Mouse (Mus musculus): Measurements from ENCODE around the gene Dlg4. TPM values are rescaled to one million over a fixed set of nuclear protein-coding genes. Genes with fewer than 3 reads are reported as not detected.
"Not testable (repeated sequence)": the region's sequence is repeated elsewhere in the genome, so short reads cannot be mapped to it uniquely, and the experiment has no call there.

Dlg4 gene
- polyA plus RNA-seq, 1 experiment from 2014 or later = 48.1 TPM

DNA sequence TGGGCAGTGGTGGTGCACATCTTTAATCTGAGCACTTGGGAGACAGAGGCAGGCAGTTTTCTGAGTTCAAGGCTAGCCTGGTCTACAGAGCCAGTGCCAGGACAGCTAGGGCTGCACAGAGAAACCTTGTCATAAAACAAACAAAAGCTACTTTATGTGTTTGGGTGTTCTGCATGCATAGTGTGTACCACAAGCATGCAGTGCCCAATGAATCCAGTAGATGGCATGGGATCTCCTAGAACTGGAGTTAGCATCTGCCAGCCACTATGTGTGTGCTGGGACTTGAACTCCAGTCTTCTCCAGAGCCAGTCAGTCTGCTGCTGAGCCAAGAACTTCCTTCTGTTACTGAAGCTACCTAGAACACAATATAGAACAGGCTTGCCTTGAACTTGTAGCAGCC lies 14.9 kb upstream of the Dlg4 start:
- POLR2A ChIA-PET = no interaction called here

DNA sequence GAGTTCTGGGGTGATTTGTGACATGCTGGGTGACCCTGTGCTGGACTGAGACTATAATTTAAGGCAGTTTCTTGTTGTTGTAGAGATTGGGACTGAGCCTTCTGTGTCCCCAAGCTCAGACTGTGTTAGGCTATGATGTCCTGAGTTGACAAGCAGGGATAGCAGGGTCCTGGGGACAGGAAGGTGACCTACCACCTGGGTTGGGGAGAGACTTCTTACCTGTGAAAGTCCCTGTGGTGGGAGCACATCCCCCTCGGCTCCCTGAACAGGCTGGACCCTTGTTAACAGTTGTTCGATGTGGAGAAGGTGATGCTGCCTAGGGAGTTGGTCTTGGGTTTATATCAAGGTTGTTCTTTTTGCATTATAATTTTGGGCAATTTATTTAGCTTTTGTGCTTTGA lies 14.3 kb upstream of the Dlg4 start:
- in situ Hi-C loops (cut with MboI; ENCODE audit: low pct_unique_long_range_greater_than_20kb) = no loop called here
- no peaks in the 10 kb centered on the region for H3K27me3 ChIP-seq
- ChIA-PET POLR2A (interaction anchor here (1.6 kb wide), 1 partner anchor 12 kb away, joined by 6 read pairs; no protein-coding TSS in a partner anchor), CTCF (interaction anchor here (1.2 to 1.4 kb wide), 2 partner anchors 12 to 14 kb away, joined by 6 to 7 read pairs; partner anchors contain the start of genes Acadvl and Dlg4)
- DNase-seq (ENCODE audit: low read depth, low spot score) (no peak), ATAC-seq (no peak)
- no peak for TF ChIP-seq CTCF (IDR thresholded peaks at IDR 0.05)

More for the DNA sequence above, 14.9 kb upstream of the Dlg4 start:
- no peak for TF ChIP-seq CTCF (IDR thresholded peaks at IDR 0.05)
- CTCF ChIA-PET = interaction anchor here (0.6 to 1.4 kb wide), 5 partner anchors 13 to 78 kb away, joined by 3 to 7 read pairs (median 4); partner anchors contain the start of genes Acadvl and Dlg4
- in situ Hi-C loops (cut with MboI; ENCODE audit: low pct_unique_long_range_greater_than_20kb) = no loop called here
- no peaks in the 10 kb centered on the region for H3K27me3 ChIP-seq
- no peak for ATAC-seq
- DNase-seq (ENCODE audit: low read depth, low spot score) = no peak

DNA sequence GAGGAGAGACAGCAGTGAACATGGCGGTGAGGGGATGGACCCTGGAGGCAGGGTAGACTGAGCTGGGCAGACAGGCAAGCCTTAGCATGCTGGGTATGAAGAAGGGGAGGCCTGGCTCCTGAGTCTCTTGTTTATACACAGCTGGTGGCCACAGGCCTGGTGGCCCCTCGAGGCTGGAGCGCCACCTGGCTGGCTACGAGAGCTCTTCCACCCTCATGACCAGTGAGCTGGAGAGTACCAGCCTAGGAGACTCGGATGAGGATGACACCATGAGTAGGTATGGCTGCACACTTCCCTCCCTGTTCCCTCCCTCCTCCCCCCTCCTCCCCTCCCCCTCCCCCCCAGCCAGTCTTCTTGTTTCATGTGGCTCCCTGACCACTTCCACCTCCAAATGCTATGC lies 11.2 kb upstream of the Dlg4 start:
- in situ Hi-C loops (cut with MboI; ENCODE audit: low pct_unique_long_range_greater_than_20kb) = no loop called here
- POLR2A ChIA-PET = interaction anchor here (1.2 kb wide), 1 partner anchor 9 kb away, joined by 3 read pairs; no protein-coding TSS in a partner anchor
- no peak for TF ChIP-seq CTCF (IDR thresholded peaks at IDR 0.05)
- CTCF ChIA-PET = interaction anchor here (1.1 to 2.8 kb wide), 2 partner anchors 9 to 11 kb away, joined by 3 to 14 read pairs; partner anchors contain the start of genes Acadvl and Dlg4
- DNase-seq (ENCODE audit: low read depth, low spot score) (no peak), ATAC-seq (no peak)
- no peaks in the 10 kb centered on the region for H3K27me3 ChIP-seq

DNA sequence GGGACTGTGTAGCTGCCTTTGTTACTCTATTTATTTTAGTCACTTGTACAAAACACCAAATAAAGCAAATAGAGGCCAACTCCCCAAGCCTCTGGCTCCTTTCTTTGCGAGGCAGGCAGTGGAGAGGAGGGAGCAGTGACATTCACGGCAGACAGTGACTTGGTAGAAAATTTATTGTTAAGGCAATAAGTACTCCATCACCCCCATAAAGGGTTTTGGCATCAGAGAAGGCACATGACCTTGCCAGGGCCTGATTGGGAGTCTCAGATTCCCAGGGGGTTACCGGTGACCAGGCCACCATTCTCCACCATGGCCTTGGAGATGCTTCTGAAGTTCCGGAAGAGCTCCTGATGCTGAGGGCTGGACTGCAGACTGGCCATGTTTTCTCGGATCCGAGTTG lies 6.7 kb upstream of the Dlg4 start:
- ChIA-PET POLR2A (no interaction called here), CTCF (interaction anchor here (1.0 to 2.6 kb wide), 2 partner anchors 11 to 14 kb away, joined by 4 to 8 read pairs; no protein-coding TSS in a partner anchor)
- H3K27me3 ChIP-seq = no peaks in the 10 kb centered on the region
- in situ Hi-C loops (cut with MboI; ENCODE audit: low pct_unique_long_range_greater_than_20kb) = no loop called here
- no peak for DNase-seq (ENCODE audit: low read depth, low spot score)
- ATAC-seq = no peak
- no peak for TF ChIP-seq CTCF (IDR thresholded peaks at IDR 0.05)

DNA sequence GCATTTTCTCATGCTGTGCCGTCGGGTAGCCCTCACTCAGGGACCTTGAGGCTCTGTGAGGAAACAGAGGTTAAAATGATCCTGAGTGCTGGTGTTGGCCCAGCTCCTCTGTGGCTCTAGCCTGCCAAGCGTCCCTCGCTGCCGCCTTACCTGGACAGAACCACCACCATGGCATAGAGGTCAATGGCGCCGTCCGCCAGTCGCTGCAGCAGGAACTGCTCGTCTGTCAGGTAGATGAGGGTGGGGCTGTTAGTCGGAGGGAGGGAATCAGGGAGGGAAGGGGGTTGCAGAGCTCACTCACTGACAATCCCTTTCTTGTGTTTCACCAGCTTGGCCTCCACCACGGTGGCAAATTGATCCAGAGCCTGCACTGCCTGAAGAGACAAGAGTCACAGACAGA lies 6.2 kb upstream of the Dlg4 start:
- in situ Hi-C loops (cut with MboI; ENCODE audit: low pct_unique_long_range_greater_than_20kb) = no loop called here
- ChIA-PET POLR2A (no interaction called here), CTCF (interaction anchor here (2.6 kb wide), 1 partner anchor 10 kb away, joined by 8 read pairs; no protein-coding TSS in a partner anchor)

DNA sequence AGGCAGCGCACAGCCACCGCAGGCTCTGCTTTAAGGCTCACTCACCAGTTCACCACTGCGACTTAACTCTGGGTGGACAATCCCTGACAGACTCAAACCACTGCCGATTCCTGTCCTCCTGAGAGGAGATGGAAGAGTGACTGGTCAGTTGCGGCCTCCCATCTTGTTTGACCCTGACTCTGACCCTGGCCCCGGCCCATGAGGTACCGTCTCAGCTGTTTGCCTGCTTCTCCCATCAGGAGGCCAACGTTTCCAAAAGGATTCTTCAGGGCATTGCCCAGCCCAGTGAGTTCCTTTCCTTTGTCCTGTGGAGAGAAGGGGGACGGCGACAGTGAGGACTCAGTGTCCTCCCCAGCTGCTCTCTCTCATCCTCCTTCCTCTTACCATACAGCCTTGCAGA lies 5.8 kb upstream of the Dlg4 start:
- ChIA-PET POLR2A (no interaction called here), CTCF (interaction anchor here (2.6 kb wide), 1 partner anchor 10 kb away, joined by 8 read pairs; no protein-coding TSS in a partner anchor)
- ATAC-seq = no peak
- DNase-seq (ENCODE audit: low read depth, low spot score) = no peak
- in situ Hi-C loops (cut with MboI; ENCODE audit: low pct_unique_long_range_greater_than_20kb) = no loop called here
- TF ChIP-seq CTCF (IDR thresholded peaks at IDR 0.05) = no peak
- no peaks in the 10 kb centered on the region for H3K27me3 ChIP-seq

More for the DNA sequence above, 6.2 kb upstream of the Dlg4 start:
- no peak for ATAC-seq
- no peak for DNase-seq (ENCODE audit: low read depth, low spot score)
- TF ChIP-seq CTCF (IDR thresholded peaks at IDR 0.05) = no peak
- H3K27me3 ChIP-seq = no peaks in the 10 kb centered on the region

DNA sequence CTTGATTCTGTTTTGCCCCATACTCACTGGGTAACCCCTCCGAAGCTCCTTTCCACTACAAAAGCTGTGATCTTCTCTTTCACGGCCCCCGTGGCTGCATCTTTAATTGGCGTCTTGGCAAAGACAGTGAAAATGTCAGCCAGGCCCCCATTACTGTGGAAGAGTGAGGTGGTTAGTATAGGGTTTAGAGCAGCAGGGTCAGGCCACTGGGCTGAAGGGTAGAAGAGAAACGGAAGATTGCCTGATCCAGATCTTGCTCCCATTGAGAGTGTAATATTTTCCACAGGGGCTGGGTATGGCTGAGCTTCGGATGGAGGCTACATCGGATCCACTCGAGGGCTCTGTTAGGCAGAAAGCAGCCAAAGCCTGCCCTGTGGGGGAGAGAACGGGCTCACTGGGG lies 3.8 kb upstream of the Dlg4 start:
- POLR2A ChIA-PET = no interaction called here
- DNase-seq (ENCODE audit: low read depth, low spot score) (no peak), ATAC-seq (no peak)
- CTCF ChIA-PET = no interaction called here
- H3K27me3 ChIP-seq = no peaks in the 10 kb centered on the region
- in situ Hi-C loops (cut with MboI; ENCODE audit: low pct_unique_long_range_greater_than_20kb) = no loop called here
- no peak for TF ChIP-seq CTCF (IDR thresholded peaks at IDR 0.05)

DNA sequence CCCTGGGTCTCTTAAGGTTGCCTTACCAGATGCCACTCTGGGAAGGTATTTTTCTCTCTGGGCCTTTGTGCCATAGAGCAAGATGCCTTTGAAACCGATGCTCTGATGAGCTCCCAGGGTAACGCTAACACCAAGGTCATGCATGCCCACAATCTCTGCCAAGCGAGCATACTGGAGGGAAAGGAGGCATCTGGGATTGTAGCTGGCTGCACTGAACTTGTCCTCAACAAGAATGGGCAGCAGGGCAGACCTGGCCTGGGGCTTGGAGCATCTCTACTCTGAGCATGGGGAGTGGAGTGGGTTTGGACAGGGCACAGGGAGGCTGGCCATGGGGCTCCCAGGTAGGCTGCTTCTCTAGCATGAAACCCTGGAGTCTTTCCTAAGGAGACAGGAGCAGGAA lies 3.3 kb upstream of the Dlg4 start:
- in situ Hi-C loops (cut with MboI; ENCODE audit: low pct_unique_long_range_greater_than_20kb) = no loop called here
- DNase-seq (ENCODE audit: low read depth, low spot score) (no peak), ATAC-seq (no peak)
- POLR2A ChIA-PET = interaction anchor here (0.6 to 1.7 kb wide), 2 partner anchors 10 to 42 kb away, joined by 3 to 6 read pairs; no protein-coding TSS in a partner anchor
- CTCF ChIA-PET = interaction anchor here (2.4 kb wide), 1 partner anchor 8 kb away, joined by 14 read pairs; no protein-coding TSS in a partner anchor
- H3K27me3 ChIP-seq = no peaks in the 10 kb centered on the region
- TF ChIP-seq CTCF (IDR thresholded peaks at IDR 0.05) = no peak

DNA sequence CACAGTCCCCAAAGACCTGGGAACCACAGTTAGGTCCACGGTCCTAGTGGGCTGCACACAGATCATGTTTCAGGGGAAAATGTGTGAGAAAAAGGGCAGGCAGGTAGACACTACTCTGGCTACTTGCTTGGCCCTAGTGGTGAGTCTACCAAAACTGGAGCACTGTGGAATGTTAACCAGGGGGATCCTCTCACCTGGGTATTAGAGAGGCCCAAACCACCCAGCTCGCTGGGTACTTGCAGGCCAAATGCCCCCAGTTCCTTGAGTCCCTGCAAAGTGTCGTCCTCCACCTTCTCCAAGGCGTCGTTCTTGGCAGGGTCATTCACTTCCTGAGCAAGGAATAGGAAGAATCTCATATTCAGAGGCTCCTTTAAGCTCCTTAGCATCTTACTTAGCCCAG lies 2.7 kb upstream of the Dlg4 start:
- H3K27me3 ChIP-seq = no peaks in the 10 kb centered on the region
- ATAC-seq (no peak), DNase-seq (ENCODE audit: low read depth, low spot score) (no peak)
- ChIA-PET POLR2A (interaction anchor here (0.6 to 1.7 kb wide), 3 partner anchors 11 to 42 kb away, joined by 3 to 6 read pairs (median 3); no protein-coding TSS in a partner anchor), CTCF (interaction anchor here (1.5 to 2.4 kb wide), 2 partner anchors 9 to 12 kb away, joined by 7 to 14 read pairs; no protein-coding TSS in a partner anchor)
- TF ChIP-seq CTCF (IDR thresholded peaks at IDR 0.05) = no peak
- in situ Hi-C loops (cut with MboI; ENCODE audit: low pct_unique_long_range_greater_than_20kb) = no loop called here

DNA sequence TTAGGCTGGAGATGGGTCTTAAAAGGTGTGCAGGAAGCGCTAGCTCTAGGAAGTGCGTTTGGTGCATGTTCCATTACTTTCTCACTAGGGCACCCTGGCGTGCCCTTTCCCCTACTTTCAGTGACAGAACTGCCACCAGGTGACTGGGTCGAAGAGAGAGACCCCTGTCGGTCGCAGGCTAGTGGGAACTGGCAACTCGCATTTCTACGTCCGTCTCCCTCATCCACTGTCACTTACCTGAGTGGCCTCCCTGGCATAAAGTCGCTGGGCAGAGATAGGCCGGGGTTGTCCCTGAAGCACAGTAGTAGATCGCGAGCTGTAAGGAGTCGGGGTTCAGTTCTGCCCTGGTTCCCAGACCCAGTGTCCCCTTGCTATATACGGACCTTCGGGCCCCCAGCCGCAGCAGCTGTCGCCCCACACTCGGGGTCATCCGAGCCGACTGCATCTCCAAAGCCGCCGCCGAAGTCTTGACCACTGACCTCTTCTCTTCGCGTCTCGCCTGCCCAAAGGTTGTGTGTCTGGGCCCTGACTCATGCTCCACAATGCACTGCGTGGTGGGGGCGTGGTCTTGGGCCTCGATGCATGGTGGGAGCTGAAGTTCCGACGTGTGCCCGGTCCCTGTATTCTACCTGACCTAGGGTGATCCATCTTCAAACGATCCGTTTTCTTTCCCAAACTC lies 1.7 kb upstream of the Dlg4 start, which contains the start of gene Acadvl:
Gene Acadvl (minus strand): TSS at position 532 of the 679 bp plus-strand sequence.
- no peak for TF ChIP-seq CTCF (IDR thresholded peaks at IDR 0.05)
- no peak for DNase-seq (ENCODE audit: low read depth, low spot score)
- H3K27me3 ChIP-seq = no peaks in the 10 kb centered on the region
- in situ Hi-C loops (cut with MboI; ENCODE audit: low pct_unique_long_range_greater_than_20kb) = no loop called here
- ATAC-seq = peak; percentile 67
- ChIA-PET CTCF (interaction anchor here (1.5 to 2.4 kb wide), 2 partner anchors 10 to 13 kb away, joined by 7 to 14 read pairs; no protein-coding TSS in a partner anchor), POLR2A (interaction anchor here (0.5 to 1.7 kb wide), 5 partner anchors 12 to 194 kb away, joined by 3 to 7 read pairs (median 6); no protein-coding TSS in a partner anchor)

DNA sequence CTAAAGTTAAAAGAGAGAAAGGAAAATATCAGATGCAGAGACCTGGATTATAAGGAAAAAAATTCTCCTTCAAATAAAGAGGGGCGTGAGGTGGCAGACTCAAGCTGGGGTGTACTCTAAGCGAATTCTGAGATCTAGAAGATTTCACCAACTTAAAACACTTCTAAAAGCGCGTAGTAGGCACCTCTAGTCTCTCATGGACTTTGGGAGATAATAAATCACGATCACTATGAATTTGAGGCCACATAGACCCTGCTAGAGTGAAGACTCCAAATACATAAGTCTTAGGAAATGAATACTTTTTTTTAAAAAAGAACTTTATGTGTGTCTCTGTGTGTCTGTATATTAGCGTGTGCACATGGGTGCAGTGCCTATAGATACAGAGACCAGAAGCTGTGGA lies 1.1 kb upstream of the Dlg4 start:
- POLR2A ChIA-PET = interaction anchor here (1.3 to 1.4 kb wide), 2 partner anchors 11 to 19 kb away, joined by 3 to 7 read pairs; no protein-coding TSS in a partner anchor
- no peak for ATAC-seq
- H3K27me3 ChIP-seq = no peaks in the 10 kb centered on the region
- no peak for TF ChIP-seq CTCF (IDR thresholded peaks at IDR 0.05)
- CTCF ChIA-PET = interaction anchor here (2.4 kb wide), 1 partner anchor 11 kb away, joined by 14 read pairs; no protein-coding TSS in a partner anchor
- no peak for DNase-seq (ENCODE audit: low read depth, low spot score)
- in situ Hi-C loops (cut with MboI; ENCODE audit: low pct_unique_long_range_greater_than_20kb) = no loop called here

DNA sequence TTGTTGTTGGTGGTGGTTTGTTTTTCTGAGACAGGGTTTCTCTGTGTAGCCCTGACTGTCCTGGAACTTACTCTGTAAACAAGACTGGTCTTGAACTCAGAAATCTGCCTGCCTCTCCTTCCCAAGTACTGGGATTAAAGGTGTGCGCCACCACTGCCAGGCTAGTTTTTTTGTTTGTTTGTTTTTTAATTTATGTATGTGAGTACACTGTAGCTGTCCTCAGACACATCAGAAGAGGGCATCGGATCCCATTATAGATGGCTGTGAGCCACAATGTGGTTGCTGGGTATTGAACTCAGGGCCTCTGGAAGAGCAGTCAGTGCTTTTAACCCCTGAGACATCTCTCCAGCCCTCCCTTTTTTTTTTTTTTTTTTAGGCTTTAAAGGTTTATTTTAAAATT lies 565 bp upstream of the Dlg4 start:
- CTCF ChIA-PET = interaction anchor here (1.4 kb wide), 2 partner anchors 10 to 14 kb away, joined by 3 to 6 read pairs; no protein-coding TSS in a partner anchor
- ATAC-seq; in situ Hi-C loops (cut with MboI; ENCODE audit: low pct_unique_long_range_greater_than_20kb); H3K27me3 ChIP-seq; POLR2A ChIA-PET; DNase-seq (ENCODE audit: low read depth, low spot score): not testable (repeated sequence)
